Mouse (Mus musculus) adrenal gland, postnatal 4 days (tissue): ENCODE measurements around the gene Dnajb3. TPM values are rescaled to one million over a fixed set of nuclear protein-coding genes. Genes with fewer than 3 reads are reported as not detected.

Experiments
- DNase-seq, 2 experiments: peaks; one replicate each; pipeline ENCODE4 v3.0.0; 2021 to 2022; ENCODE audit warnings: low spot score in 2 of 2, mixed read lengths in 2 of 2
- long read RNA-seq, 2 experiments: library from polyadenylated mRNA; stranded (forward); transcript quantifications; one replicate each; pipeline ENCODE4 v2.0.0; 2021
- total RNA-seq, 2 experiments: library from RNA; stranded (reverse); gene quantifications; 2 replicates each; pipeline ENCODE4 v1.2.3; 2021

The Dnajb3 gene
- 1 to 10 TPM; 3.3 to 4.2 TPM for total RNA-seq
- long read RNA-seq, experiment 1, partial matches to known transcripts = 0 of 2 reads
- long read RNA-seq, experiment 1, other reads (novel, unspliced or antisense) = 0 of 2 reads
- long read RNA-seq, experiment 2, partial matches to known transcripts = 0 of 3 reads
- long read RNA-seq, experiment 2, other reads (novel, unspliced or antisense) = 0 of 3 reads

DNA sequence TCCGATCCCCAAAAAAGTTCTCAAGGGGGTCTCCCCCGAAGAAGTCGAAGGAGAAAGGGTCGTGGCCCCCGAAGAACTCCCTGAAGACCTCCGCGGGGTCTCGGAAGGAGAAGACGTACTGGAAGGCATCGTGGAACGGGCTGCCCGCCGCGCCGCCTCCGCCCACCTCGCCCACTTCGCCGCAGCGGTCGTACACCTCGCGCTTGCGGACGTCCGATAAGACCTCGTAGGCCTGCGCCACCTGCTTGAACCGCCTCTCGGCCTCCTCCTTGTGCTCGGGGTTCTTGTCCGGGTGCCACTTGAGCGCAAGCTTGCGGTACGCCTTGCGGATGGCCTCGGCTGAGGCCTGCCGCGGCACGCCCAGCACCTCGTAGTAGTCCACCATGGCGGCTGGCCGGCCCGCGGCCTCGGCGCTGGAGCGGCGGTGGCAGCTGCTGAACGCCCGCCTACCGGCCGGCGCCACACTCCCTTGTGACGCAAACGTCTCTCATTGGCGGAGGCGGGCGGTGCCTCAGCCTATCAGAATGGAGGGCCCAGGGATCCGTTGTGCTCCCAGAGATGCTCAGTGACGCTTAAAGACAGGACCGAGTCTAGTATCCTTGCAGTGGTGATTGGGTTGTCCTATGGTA is at the start of gene Dnajb3:
TSS of gene Dnajb3 (minus strand) at position 489 of the 629 bp plus-strand sequence.
- peak in 1 of 2 experiments; percentile 47 for DNase-seq

DNA sequence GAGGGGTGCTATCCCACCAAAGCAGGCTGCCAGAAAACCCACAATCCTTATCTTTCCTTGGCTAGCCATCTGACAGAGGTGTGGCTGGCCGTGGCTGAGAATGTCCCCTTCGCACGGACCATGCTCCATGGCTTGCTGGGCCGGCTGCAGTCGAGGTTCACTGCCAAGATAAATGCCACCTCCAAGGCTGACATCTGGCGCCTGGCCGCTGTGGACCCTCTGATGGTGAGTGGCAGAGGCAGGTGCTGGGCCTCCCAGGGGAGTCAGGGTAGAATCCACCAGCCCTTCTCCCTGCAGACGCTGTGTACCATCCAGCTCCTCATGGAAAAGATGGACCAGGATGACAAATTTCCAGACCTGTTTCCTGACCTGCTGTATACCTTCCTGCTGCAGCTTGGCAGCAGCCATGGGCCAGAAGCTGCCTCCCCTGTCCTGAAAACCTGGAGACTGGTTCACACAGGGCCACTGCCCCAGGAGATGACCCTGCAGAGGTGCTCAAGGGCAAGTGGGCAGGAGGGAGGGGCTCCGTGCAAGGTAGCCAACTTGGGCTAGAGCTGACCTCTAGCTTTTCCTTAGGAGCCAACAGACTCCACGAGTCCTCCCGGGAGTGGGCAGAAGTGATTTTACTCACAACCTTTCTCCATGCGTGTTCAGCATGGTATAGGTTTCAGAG is 49.3 kb upstream of the Dnajb3 start:
- DNase-seq = no peak

DNA sequence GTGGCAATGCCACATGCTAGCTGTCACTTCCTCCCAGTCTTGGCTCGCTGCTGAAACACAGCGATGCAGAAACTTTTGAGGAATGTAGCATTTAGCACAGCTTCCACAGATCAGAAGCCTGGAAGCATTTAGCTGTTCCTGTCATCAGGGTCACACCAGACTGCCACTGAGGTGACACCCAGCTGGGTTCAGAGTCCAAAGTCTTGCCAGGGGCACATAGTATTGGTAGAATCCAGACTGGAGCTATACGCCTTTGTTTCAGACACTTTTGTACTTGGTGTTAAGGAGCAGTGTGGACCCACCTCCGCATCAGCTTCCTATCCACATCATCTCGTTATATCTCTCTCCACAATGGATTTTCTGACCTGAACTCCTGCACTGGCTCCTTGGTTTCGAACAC is 48.0 kb upstream of the Dnajb3 start:
- DNase-seq = no peak

DNA sequence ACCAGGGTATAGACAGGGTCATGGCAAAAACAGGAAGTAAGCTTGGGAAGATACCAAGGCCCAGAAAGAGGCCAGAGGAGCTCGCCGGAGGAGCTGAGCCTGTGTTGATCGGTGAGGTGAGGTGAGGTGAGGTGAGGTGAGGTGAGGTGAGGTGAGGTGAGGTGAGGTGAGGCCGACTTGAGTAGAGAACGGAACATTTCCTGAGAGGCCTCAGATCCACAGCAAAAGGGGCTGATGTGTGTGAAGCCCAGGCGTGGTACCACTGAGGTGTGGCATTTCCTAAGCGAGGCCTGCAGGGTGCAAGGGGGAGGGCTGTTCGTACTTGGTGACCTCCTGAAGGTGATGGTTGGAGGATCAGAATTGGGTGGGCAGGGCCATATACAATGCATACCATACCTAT is 47.5 kb upstream of the Dnajb3 start:
- no peak for DNase-seq

GRCm38 (mm10) chr1:88250023-88250422 is 44.4 kb upstream of the Dnajb3 start:
- DNase-seq = no peak

DNA sequence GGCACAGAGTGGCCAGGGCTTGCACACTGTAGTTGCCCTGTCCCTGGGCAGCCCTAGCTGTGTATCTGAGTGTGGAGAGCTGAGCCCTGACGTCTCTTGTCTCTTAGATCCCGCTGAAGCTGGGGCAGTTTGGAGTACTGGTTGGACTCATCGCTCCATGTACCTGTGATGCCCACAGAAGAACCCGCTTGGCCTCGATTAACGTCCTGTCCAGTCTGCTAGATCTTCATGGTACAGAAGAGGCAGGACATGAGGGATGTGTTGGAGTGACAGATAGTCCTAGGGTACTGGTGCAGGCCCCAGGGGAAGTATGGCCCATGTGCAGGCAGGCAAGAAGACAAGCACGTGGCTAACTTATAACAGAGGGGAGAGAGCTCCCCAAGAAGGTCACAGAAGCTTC is 44.0 kb upstream of the Dnajb3 start:
- no peak for DNase-seq

- no peak for DNase-seq
These were observed 43.1 kb upstream of the Dnajb3 start for GRCm38 (mm10) chr1:88248658-88249057.

DNA sequence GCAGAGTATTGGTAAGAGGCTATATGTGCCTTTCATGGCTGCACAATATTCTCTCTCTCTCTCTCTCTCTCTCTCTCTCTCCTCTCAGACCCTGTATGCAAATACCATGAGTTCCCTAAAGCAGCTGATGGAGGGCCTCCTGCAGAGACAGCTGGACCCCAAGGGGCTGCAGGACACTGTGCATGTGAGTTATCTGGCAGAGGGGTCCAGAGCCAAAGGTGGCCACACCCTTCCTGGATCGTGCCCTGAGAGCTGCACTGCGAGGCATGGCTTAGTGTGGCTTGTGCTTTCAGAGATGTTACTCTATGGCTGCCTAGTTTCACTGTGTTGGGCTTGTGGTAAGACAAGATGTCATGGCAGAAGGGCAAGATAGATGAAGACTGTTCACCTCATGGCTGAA is 42.1 kb upstream of the Dnajb3 start:
- DNase-seq = no peak

GRCm38 (mm10) chr1:88246386-88246785 is 40.8 kb upstream of the Dnajb3 start:
- no peak for DNase-seq

- no peak for DNase-seq
These were observed 40.3 kb upstream of the Dnajb3 start for GRCm38 (mm10) chr1:88245881-88246280.

GRCm38 (mm10) chr1:88243861-88244260 is 38.3 kb upstream of the Dnajb3 start:
- no peak for DNase-seq

- no peak for DNase-seq
These were observed 35.0 kb upstream of the Dnajb3 start for GRCm38 (mm10) chr1:88240579-88240978.

DNA sequence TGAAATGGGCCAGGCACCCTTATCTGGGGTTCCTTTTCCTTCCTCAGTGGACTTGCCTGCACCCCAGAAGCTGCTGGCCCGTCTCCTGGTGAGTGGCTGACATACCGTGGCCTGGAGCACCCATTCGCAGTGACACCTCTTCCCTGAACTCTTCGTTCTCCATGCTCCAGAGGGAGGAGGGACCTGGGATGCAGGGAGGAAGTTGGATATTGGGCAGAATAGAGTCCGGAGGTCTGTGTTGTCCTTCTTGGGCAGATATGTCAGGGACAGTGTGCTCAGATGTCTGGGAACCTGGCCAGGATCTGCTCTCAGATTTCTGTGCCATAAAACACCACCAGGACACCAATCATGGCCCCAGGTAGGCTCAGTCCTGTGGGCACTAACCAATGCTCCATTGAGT is 34.5 kb upstream of the Dnajb3 start:
- no peak for DNase-seq

GRCm38 (mm10) chr1:88238771-88239170 is 33.2 kb upstream of the Dnajb3 start:
- no peak for DNase-seq

GRCm38 (mm10) chr1:88237311-88237710 is 31.7 kb upstream of the Dnajb3 start:
- DNase-seq = no peak

DNA sequence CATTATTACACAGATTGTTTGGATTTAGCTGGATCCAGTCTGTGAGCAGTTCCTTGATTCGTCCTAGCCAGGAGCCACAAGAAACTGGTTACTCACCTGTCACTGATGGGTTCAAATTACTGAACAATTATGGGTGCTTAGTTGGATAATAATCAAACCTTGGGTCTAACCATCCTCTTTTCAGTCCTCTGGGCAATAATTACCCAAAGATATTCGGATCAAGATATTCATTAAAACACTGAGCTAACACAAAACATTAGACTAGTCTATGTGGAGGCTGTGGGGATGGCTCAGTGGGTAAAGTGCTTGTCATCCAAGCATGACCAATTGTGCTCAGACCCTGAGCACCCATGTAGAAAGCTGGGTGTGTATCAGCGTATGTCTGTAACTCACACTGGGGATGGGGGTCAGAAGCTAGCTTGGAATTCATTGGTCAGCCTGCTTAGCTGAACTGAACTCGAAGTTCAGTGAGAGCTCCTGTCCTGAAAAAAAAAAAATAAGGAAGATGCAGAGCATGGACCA is 30.4 kb upstream of the Dnajb3 start:
- DNase-seq = no peak

DNA sequence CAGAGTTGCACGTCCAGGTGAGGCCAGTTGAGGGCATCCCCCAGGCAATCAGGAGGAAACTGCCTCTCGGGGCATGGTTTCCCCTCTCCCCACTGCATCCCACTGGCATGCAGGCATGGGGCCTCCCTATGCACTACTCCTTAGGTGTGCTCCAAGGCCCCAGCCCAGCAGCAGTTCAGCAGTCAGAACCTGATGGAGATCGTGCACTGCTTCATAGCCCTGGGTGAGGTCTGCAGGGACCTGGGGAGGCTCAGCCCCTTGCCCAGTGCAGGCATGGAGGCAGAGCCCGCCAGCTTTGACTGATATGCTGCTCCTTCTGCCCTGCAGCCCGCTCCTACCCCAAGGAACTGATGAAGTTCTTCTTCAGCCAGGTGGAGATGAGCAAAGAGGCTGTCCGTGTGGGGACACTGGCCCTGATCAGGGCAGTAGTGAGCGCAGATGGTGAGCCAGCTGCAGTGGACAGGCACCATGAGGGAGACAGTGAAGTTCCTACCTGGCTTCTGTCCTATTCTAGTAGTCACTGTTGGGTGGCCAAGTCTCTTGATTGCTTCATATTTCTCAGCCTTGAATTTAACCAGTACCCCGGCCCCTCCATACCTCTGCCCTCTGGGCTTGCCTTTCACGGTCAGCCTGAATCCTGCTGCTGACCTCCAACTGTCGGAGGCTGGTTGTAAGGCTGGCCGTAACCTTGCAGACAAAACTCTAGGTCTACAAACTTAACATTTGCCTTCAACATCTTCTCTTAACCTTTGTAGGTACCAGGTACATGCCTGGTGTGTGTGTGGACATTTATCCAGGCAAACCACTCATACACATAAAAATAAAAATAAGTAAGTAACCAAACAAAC is 29.7 kb upstream of the Dnajb3 start:
- no peak for DNase-seq

DNA sequence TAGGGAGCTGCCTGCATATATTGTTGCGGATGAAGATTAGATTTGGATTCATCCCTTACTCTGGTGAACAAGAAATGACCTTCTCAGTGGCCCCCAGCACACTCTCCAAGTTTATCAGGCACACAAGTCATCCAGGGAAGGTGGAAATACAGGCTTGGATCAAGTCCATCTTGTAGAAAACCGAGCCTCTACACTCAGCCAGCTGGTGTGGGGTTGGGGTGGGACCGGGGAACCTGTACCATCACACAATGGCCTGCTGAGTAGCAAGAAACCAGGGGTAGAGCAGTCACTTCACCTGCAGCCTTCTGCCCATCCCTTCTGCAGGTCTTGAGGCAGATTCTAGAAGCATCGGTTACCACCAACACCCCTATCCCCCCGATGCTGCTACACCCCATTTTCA is 29.1 kb upstream of the Dnajb3 start:
- DNase-seq = no peak

GRCm38 (mm10) chr1:88234248-88234610 is 28.6 kb upstream of the Dnajb3 start:
- no peak for DNase-seq

- no peak for DNase-seq
These were observed 28.1 kb upstream of the Dnajb3 start for GRCm38 (mm10) chr1:88233421-88234247.
